Mouse (Mus musculus): Measurements from ENCODE around the gene Evi2.

The Evi2 gene

GRCm38 (mm10) chr11:79526549-79526948 lies 3.8 kb downstream of the Evi2 start:
- no peak for DNase-seq (ENCODE audit: low spot score in 2 of 2)

GRCm38 (mm10) chr11:79524310-79524575 lies 6.1 kb downstream of the Evi2 start:
- DNase-seq (ENCODE audit: low spot score in 2 of 2), result no peak

- no peak for DNase-seq (ENCODE audit: low spot score in 2 of 2)
Measured at GRCm38 (mm10) chr11:79523560-79524309, 6.7 kb downstream of the Evi2 start, which contains the start of gene Evi2b. TSS of gene Evi2b (minus strand) at chr11:79523762.

GRCm38 (mm10) chr11:79522944-79523343 lies 7.4 kb downstream of the Evi2 start:
- no peak for DNase-seq (ENCODE audit: low spot score in 2 of 2)

GRCm38 (mm10) chr11:79521930-79522329 lies 8.5 kb downstream of the Evi2 start:
- DNase-seq (ENCODE audit: low spot score in 2 of 2), result no peak

GRCm38 (mm10) chr11:79520772-79521171 lies 9.6 kb downstream of the Evi2 start:
- DNase-seq (ENCODE audit: low spot score in 2 of 2), result no peak

GRCm38 (mm10) chr11:79519878-79520291 lies 10.5 kb downstream of the Evi2 start:
- peak in 1 of 2 experiments; percentile 50 for DNase-seq (ENCODE audit: low spot score in 2 of 2)

- no peak for DNase-seq (ENCODE audit: low spot score in 2 of 2)
Measured at GRCm38 (mm10) chr11:79519299-79519698, 11.1 kb downstream of the Evi2 start.

- DNase-seq (ENCODE audit: low spot score in 2 of 2), result no peak
Measured at GRCm38 (mm10) chr11:79515798-79516197, 14.6 kb downstream of the Evi2 start.

GRCm38 (mm10) chr11:79515331-79515730 lies 15.1 kb downstream of the Evi2 start:
- no peak for DNase-seq (ENCODE audit: low spot score in 2 of 2)

- DNase-seq (ENCODE audit: low spot score in 2 of 2), result no peak
Measured at GRCm38 (mm10) chr11:79511970-79512369, 18.4 kb downstream of the Evi2 start.

- no peak for DNase-seq (ENCODE audit: low spot score in 2 of 2)
Measured at GRCm38 (mm10) chr11:79504506-79504905, 25.9 kb downstream of the Evi2 start.

- DNase-seq (ENCODE audit: low spot score in 2 of 2), result peak; percentile 62 to 66
Measured at GRCm38 (mm10) chr11:79503845-79504244, 26.5 kb downstream of the Evi2 start, which contains the start of gene Omg. TSS of gene Omg (minus strand) at chr11:79504084.

- no peak for DNase-seq (ENCODE audit: low spot score in 2 of 2)
Measured at GRCm38 (mm10) chr11:79502917-79503316, 27.5 kb downstream of the Evi2 start.

- DNase-seq (ENCODE audit: low spot score in 2 of 2), result no peak
Measured at GRCm38 (mm10) chr11:79494976-79495800, 35.2 kb downstream of the Evi2 start.

- no peak for DNase-seq (ENCODE audit: low spot score in 2 of 2)
Measured at GRCm38 (mm10) chr11:79484721-79485120, 45.7 kb downstream of the Evi2 start.

- no peak for DNase-seq (ENCODE audit: low spot score in 2 of 2)
Measured at GRCm38 (mm10) chr11:79483876-79484528, 46.4 kb downstream of the Evi2 start.

GRCm38 (mm10) chr11:79483392-79483791 lies 47.0 kb downstream of the Evi2 start:
- no peak for DNase-seq (ENCODE audit: low spot score in 2 of 2)

GRCm38 (mm10) chr11:79468097-79468496 lies 62.3 kb downstream of the Evi2 start:
- DNase-seq (ENCODE audit: low spot score in 2 of 2), result no peak

Measured in right cerebral cortex, postnatal 36 days (tissue).